Comparison of ENCODE assay signal across 8 mouse cellular contexts in the genomic region with DNA sequence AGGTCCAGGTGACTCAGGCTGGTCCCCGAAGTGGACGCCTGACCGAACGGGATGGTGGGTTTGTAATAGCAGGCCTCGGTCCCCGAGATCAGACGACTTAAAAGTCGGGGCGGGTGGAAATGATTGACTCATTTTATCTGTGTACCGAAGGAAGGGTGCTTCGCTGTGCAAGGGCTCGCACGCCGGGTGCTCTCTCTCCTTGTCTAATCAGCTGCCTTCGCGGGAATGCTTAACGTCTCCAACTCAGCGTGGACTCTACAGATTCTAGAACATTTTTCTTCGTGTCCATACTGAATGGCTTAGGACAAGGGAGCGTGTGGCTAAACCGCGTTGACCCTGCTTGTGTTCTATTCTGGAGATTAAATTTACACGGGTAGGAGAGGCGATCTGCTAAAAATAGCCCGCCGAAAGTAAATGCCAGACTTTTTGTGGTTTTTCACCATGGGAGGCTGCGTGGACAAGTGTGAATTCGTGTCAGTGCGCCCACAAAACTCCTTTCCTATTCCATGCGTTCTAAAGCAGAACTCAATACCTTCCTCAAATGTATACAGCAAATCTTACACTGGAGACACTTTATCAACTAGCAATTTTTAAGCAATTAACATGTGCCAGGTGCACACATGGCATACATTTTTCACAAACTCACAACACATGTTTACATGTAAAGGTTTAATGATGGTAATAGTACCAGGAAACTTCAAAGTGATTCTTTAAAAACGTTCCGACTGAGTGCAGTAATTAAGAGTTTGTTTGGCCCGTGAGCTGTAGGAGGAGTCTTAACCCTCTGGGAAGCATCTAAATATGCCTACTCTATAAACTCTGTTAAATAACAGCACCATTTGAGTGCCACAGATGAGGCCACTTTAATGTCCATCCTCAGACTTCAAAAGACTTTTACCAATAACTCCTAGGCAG. TPM values are rescaled to one million over a fixed set of nuclear protein-coding genes. Genes with fewer than 3 reads are reported as not detected.
A peak's percentile ranks its signal among the peaks of the same experiment; 100 is the strongest.
DNase-seq lines count a peak whose midpoint lies in the region; ATAC-seq and TF ChIP-seq lines count a peak whose summit lies in the region.

No protein-coding gene starts in this region.

- no peak for TF ChIP-seq EP300 in CH12.LX (IDR thresholded peaks at IDR 0.05; ENCODE audit: low read length)

- peaks cover 3% of the 10 kb centered on the region; the same call in 1 of the 2 replicates for H3K79me2 ChIP-seq in CH12.LX (replicated peaks; ENCODE audit: control insufficient read depth, extremely low read depth, insufficient read depth, poor library complexity, severe bottlenecking)

- no peaks in the 10 kb centered on the region for H3K27me3 ChIP-seq in heart, embryonic 10.5 days (ENCODE audit: insufficient read depth, poor library complexity, severe bottlenecking)
- H3K27me3 ChIP-seq in CH12.LX (replicated peaks): peaks cover 12% of the 10 kb centered on the region
- H3K27me3 ChIP-seq in forebrain, embryonic 13.5 days: peaks cover 36% of the 10 kb centered on the region
- H3K27me3 ChIP-seq in midbrain, embryonic 16.5 days (ENCODE audit: control insufficient read depth, insufficient read depth, low read depth, low read length): peaks cover 8% of the 10 kb centered on the region; the same call in 1 of the 2 replicates

- TF ChIP-seq RAD21 in CH12.LX (IDR thresholded peaks at IDR 0.05; ENCODE audit: low read depth, low read length): no peak

- ATAC-seq in forebrain, embryonic 13.5 days: peak; percentile 64
- peak; percentile 78 for ATAC-seq in midbrain, embryonic 16.5 days

- peak overlapping the region; percentile 68 for H3K4me2 ChIP-seq in CH12.LX (ENCODE audit: insufficient read depth, low read depth, poor library complexity, severe bottlenecking)
- peak overlapping the region; percentile 90 for H3K4me2 ChIP-seq in forebrain, embryonic 13.5 days
- peak overlapping the region; percentile 99 for H3K4me2 ChIP-seq in midbrain, embryonic 16.5 days (ENCODE audit: low read length)

- peak overlapping the region; percentile 84 for H3K4me3 ChIP-seq in heart, embryonic 10.5 days
- H3K4me3 ChIP-seq in CH12.LX (replicated peaks in 1 of 3; ENCODE audit: low read depth in 2 of 3, low read length in 2 of 3, poor library complexity in 1 of 3): peak overlapping the region; percentile 46 to 87 (median 69)
- peak overlapping the region; percentile 66 for H3K4me3 ChIP-seq in forebrain, embryonic 13.5 days
- peak overlapping the region; percentile 61 for H3K4me3 ChIP-seq in left cerebral cortex, adult 2 months
- peak overlapping the region; percentile 52 for H3K4me3 ChIP-seq in midbrain, embryonic 16.5 days (ENCODE audit: low read depth, low read length)

- intact Hi-C loops in heart, postnatal 36 days (cut with DNase I): loop anchor here (5.0 kb wide), 2 partner anchors 36 to 76 kb away; no protein-coding TSS in a partner anchor
- intact Hi-C loops in left cerebral cortex, adult 2 months (cut with DNase I): loop anchor here (1.0 to 5.0 kb wide), 2 partner anchors 76 to 94 kb away; no protein-coding TSS in a partner anchor

- WGBS in heart, embryonic 10.5 days: 7% methylated on average over 33 of the region's 33 CpGs
- 5% methylated on average over 33 of the region's 33 CpGs for WGBS in forebrain, embryonic 13.5 days
- 7% methylated on average over 33 of the region's 33 CpGs for WGBS in midbrain, embryonic 16.5 days

- H3K4me1 ChIP-seq in heart, embryonic 10.5 days: peaks cover 43% of the 10 kb centered on the region
- peaks cover 0 to 17% of the 10 kb centered on the region in 2 experiments; a peak in 2 of 4 replicates for H3K4me1 ChIP-seq in CH12.LX (ENCODE audit: control insufficient read depth in 1 of 2, insufficient read depth in 2 of 2)
- peaks cover 13% of the 10 kb centered on the region for H3K4me1 ChIP-seq in forebrain, embryonic 13.5 days
- peaks cover 5% of the 10 kb centered on the region; the same call in 1 of the 2 replicates for H3K4me1 ChIP-seq in midbrain, embryonic 16.5 days (ENCODE audit: control insufficient read depth, insufficient read depth, low read length)

- no peak for TF ChIP-seq CTCF in CH12.LX (conservative IDR thresholded peaks at IDR 0.05 in 1 of 2, IDR thresholded peaks at IDR 0.05 in 1 of 2; ENCODE audit: low read depth in 2 of 2, low read length in 2 of 2)
- TF ChIP-seq CTCF in left cerebral cortex, adult 2 months (IDR thresholded peaks at IDR 0.05): no peak

- no peaks in the 10 kb centered on the region for H3K9me3 ChIP-seq in heart, embryonic 10.5 days
- no peaks in the 10 kb centered on the region for H3K9me3 ChIP-seq in CH12.LX (replicated peaks; ENCODE audit: low read length)
- H3K9me3 ChIP-seq in forebrain, embryonic 13.5 days (replicated peaks): no peaks in the 10 kb centered on the region
- H3K9me3 ChIP-seq in midbrain, embryonic 16.5 days (replicated peaks; ENCODE audit: control insufficient read depth, low read length, poor library complexity, severe bottlenecking): no peaks in the 10 kb centered on the region

- H3K9ac ChIP-seq in CH12.LX (ENCODE audit: insufficient read depth, low read depth): peak overlapping the region; percentile 76
- peak overlapping the region; percentile 73 for H3K9ac ChIP-seq in forebrain, embryonic 13.5 days
- peak overlapping the region; percentile 65 for H3K9ac ChIP-seq in midbrain, embryonic 16.5 days (ENCODE audit: low read depth, low read length)

- DNase-seq in heart, embryonic 10.5 days (ENCODE audit: low spot score): no peak
- DNase-seq in heart, postnatal 36 days: no peak
- DNase-seq in CH12.LX (ENCODE audit: extremely low read depth): no peak
- DNase-seq in left cerebral cortex, adult 2 months (ENCODE audit: extremely low spot score in 1 of 2, low spot score in 2 of 2): peak; percentile 50 to 57
- DNase-seq in cerebellum, postnatal 14 days: no peak
- no peak for DNase-seq in kidney, postnatal 4 days

- in situ Hi-C loops in CH12.LX (cut with MboI; ENCODE audit: low pct_ligation_motif_present, low pct_unique_long_range_greater_than_20kb, low sequenced_read_pairs): no loop called here

- dilution Hi-C loops in CH12.LX (cut with MboI; ENCODE audit: extremely low pct_ligation_motif_present, extremely low pct_unique_long_range_greater_than_20kb, low sequenced_read_pairs): no loop called here

- TF ChIP-seq POLR2A in CH12.LX (IDR thresholded peaks at IDR 0.05; ENCODE audit: low read depth, low read length): no peak

- H3K27ac ChIP-seq in heart, embryonic 10.5 days: peak overlapping the region; percentile 95
- H3K27ac ChIP-seq in CH12.LX (ENCODE audit: insufficient read depth, low read depth): no peak overlapping the region
- no peak overlapping the region for H3K27ac ChIP-seq in forebrain, embryonic 13.5 days
- peak overlapping the region; percentile 89 for H3K27ac ChIP-seq in left cerebral cortex, adult 2 months
- no peak overlapping the region for H3K27ac ChIP-seq in midbrain, embryonic 16.5 days (ENCODE audit: low read length)

- H3K36me3 ChIP-seq in heart, embryonic 10.5 days: no peaks in the 10 kb centered on the region
- H3K36me3 ChIP-seq in CH12.LX (replicated peaks in 1 of 2; ENCODE audit: control insufficient read depth in 1 of 2, insufficient read depth in 1 of 2, low read length in 1 of 2): peaks cover 0 to 18% of the 10 kb centered on the region in 2 experiments
- no peaks in the 10 kb centered on the region for H3K36me3 ChIP-seq in forebrain, embryonic 13.5 days (ENCODE audit: poor library complexity, severe bottlenecking)
- H3K36me3 ChIP-seq in midbrain, embryonic 16.5 days (ENCODE audit: control insufficient read depth, insufficient read depth, low read length): no peaks in the 10 kb centered on the region

TF ChIP-seq in CH12.LX, 34 proteins besides CTCF, POLR2A, EP300 and RAD21:
- TF ChIP-seq BHLHE40 (IDR thresholded peaks at IDR 0.05; ENCODE audit: low read depth, low read length): no peak
- no peak for TF ChIP-seq MAFK (IDR thresholded peaks at IDR 0.05; ENCODE audit: insufficient replicate concordance, low read length)
- TF ChIP-seq UBTF (IDR thresholded peaks at IDR 0.05; ENCODE audit: low read depth, low read length): no peak
- TF ChIP-seq MAX (IDR thresholded peaks at IDR 0.05; ENCODE audit: low read length): peak; percentile 18; the same call in 1 of the 2 replicates
- TF ChIP-seq MYC (IDR thresholded peaks at IDR 0.05; ENCODE audit: low read depth, low read length): 0 out of 2 replicates have a peak, but pooled peaks have one; percentile 21
- TF ChIP-seq MAZ (IDR thresholded peaks at IDR 0.05; ENCODE audit: low read depth, low read length): 0 out of 2 replicates have a peak, but pooled peaks have one; percentile 27
- no peak for TF ChIP-seq SMC3 (IDR thresholded peaks at IDR 0.05; ENCODE audit: low read depth, low read length)

RNA-seq across cellular contexts. Expression of gene Arhgap10, which starts 0.7 kb away (rescaled TPM):
- polyA plus RNA-seq in heart, embryonic 10.5 days (2016; fragmentation: Nextera tagmentation; extraction: Ambion mirVana): 22.8 and 25.7 TPM in 2 replicates
- total RNA-seq in heart, postnatal 36 days (2021): 10 to 100 TPM; 56.4 to 61.9 TPM
- 5.2 and 5.9 TPM in 2 replicates for total RNA-seq in CH12.LX (2012; rRNA removed)
- 2.7 and 3.1 TPM in 2 replicates for total RNA-seq in CH12.LX (2014; rRNA removed)
- 3.9 and 4.8 TPM in 2 replicates for polyA plus RNA-seq in CH12.LX (2012; ENCODE audit: insufficient read length, low read depth)
- 4.2 and 5.2 TPM in 2 replicates for polyA plus RNA-seq in forebrain, embryonic 13.5 days (2015; fragmentation: Nextera tagmentation; extraction: Ambion mirVana)
- 10 to 100 TPM; 39.2 to 40.1 TPM for total RNA-seq in left cerebral cortex, adult 2 months (2021)
- 2.8 and 3.0 TPM in 2 replicates for polyA plus RNA-seq in midbrain, embryonic 16.5 days (2015; fragmentation: Nextera tagmentation; extraction: Ambion mirVana)

RNA-seq across cellular contexts. Expression of gene Prmt9, which starts 30.7 kb away (rescaled TPM):
- 13.8 and 15.9 TPM in 2 replicates for polyA plus RNA-seq in heart, embryonic 10.5 days (2016; fragmentation: Nextera tagmentation; extraction: Ambion mirVana)
- total RNA-seq in heart, postnatal 36 days (2021): 10 to 100 TPM; 11.7 TPM
- total RNA-seq in CH12.LX (2012; rRNA removed): 14.3 and 16.1 TPM in 2 replicates
- 16.9 and 17.4 TPM in 2 replicates for total RNA-seq in CH12.LX (2014; rRNA removed)
- polyA plus RNA-seq in CH12.LX (2012; ENCODE audit: insufficient read length, low read depth): 13.8 and 14.2 TPM in 2 replicates
- 21.5 and 22.0 TPM in 2 replicates for polyA plus RNA-seq in forebrain, embryonic 13.5 days (2015; fragmentation: Nextera tagmentation; extraction: Ambion mirVana)
- total RNA-seq in left cerebral cortex, adult 2 months (2021): 10 to 100 TPM; 17.5 to 20.7 TPM
- 25.6 and 28.3 TPM in 2 replicates for polyA plus RNA-seq in midbrain, embryonic 16.5 days (2015; fragmentation: Nextera tagmentation; extraction: Ambion mirVana)

Comparison
In these comparisons a context has a peak if more than half of its experiments do, and no peak if none do; other contexts are left out.
1. DNase-seq: peak in left cerebral cortex, adult 2 months (2 of 2); none in heart, embryonic 10.5 days (single experiment), heart, postnatal 36 days (0 of 2), CH12.LX (single experiment), cerebellum, postnatal 14 days (0 of 2) and kidney, postnatal 4 days (0 of 2).
2. H3K27ac ChIP-seq: peak in heart, embryonic 10.5 days (single experiment) and left cerebral cortex, adult 2 months (single experiment); none in CH12.LX (single experiment), forebrain, embryonic 13.5 days (single experiment) and midbrain, embryonic 16.5 days (single experiment).
3. Peak in every context shown above with its lines, with median percentiles within 50 percentile points of each other: H3K4me3 ChIP-seq, H3K4me2 ChIP-seq and H3K9ac ChIP-seq.